Mouse (Mus musculus): ENCODE results near the gene Mageb2. TPM values are rescaled to one million over a fixed set of nuclear protein-coding genes. Genes with fewer than 3 reads are reported as not detected.
"Not testable (repeated sequence)": the region's sequence is repeated elsewhere in the genome, so short reads cannot be mapped to it uniquely, and the experiment has no call there.

Mageb2 gene
- not detected in 2 replicates for polyA plus RNA-seq (2015; fragmentation: Nextera tagmentation; extraction: Ambion mirVana)

- not testable (repeated sequence) for H3K9me3 ChIP-seq (replicated peaks); H3K27ac ChIP-seq; H3K36me3 ChIP-seq (ENCODE audit: poor library complexity, severe bottlenecking); H3K4me3 ChIP-seq; H3K27me3 ChIP-seq; H3K4me2 ChIP-seq; ATAC-seq; H3K9ac ChIP-seq; H3K4me1 ChIP-seq
- 100% methylated on average over 2 of the region's 2 CpGs for WGBS
Measured at GRCm38 (mm10) chrX:91331390-91331789, at the start of gene Mageb2. TSS of gene Mageb2 (plus strand) at chrX:91331690.

GRCm38 (mm10) chrX:91313256-91313655, 18.2 kb upstream of the Mageb2 start:
- H3K36me3 ChIP-seq (ENCODE audit: poor library complexity, severe bottlenecking); H3K27me3 ChIP-seq; H3K4me3 ChIP-seq; H3K27ac ChIP-seq; H3K4me1 ChIP-seq; H3K9me3 ChIP-seq (replicated peaks); H3K9ac ChIP-seq; ATAC-seq; H3K4me2 ChIP-seq: not testable (repeated sequence)
- 95% methylated on average over 9 of the region's 9 CpGs for WGBS

Other genes with a start within 250 kb of the Mageb2 start
- not detected in 2 replicates for gene Gm5072, start 60.8 kb downstream of the Mageb2 start, polyA plus RNA-seq (2015; fragmentation: Nextera tagmentation; extraction: Ambion mirVana)
- not detected in 2 replicates for gene Gm8914, start 148.4 kb downstream of the Mageb2 start, polyA plus RNA-seq (2015; fragmentation: Nextera tagmentation; extraction: Ambion mirVana)
- not detected in 2 replicates for gene 1700084M14Rik, start 244.2 kb downstream of the Mageb2 start, polyA plus RNA-seq (2015; fragmentation: Nextera tagmentation; extraction: Ambion mirVana)